Mouse (Mus musculus) gonadal fat pad, adult 2 months (tissue): ENCODE measurements around the gene Olfr71. TPM values are rescaled to one million over a fixed set of nuclear protein-coding genes. Genes with fewer than 3 reads are reported as not detected.

Experiments
- DNase-seq: peaks from one replicate; pipeline ENCODE4 v3.0.0-alpha.2; 2012; ENCODE audit warnings: low read depth
- polyA plus RNA-seq: library from polyadenylated mRNA; depleted of rRNA; stranded (reverse); fragments of >200 nt; gene quantifications from 2 replicates; pipeline ENCODE4 v1.2.3, GENCODE M21; 2012; rRNA removed

The Olfr71 gene
- polyA plus RNA-seq, 1 experiment = not detected

DNA sequence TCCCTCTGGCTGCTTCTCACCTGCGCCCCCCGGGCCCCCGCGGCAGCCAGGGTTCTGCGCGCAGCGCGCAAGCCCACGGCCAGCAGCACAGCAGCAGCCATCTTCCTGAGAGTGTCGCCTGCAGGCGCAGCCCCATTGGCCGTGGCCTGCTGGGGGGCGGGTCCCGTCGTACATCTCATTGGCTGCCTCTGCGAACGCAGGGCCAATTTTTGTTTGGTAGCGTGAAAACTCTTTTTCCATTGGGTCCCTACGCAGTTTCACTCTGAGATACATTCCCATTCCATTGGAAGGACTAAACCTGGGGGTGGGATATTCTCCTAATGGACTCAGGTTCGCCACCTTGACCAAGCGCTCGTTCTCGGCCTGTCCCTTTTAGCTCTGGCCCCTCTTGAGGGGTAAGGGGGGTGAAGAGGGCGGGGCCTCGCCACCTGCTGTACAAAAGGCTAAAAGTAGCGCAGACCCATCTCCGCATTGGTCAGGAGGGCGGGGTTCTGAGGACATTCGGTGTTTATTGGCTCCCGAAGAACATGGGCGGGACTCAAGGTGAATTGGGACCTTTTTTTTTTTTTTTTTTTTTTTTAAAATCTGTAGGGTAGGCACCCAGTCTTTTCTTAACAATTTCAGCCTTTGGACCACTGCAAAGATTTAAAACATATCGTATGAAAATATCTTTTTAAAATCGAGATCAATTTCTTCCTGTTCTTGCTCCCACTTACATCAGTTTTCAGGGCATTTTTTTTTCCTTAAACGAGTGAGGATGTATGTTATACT, 53.5 kb downstream of the Olfr71 start, which contains the start of gene Hint2:
Gene Hint2 (minus strand): TSS at position 128 of the 771 bp plus-strand sequence.
- DNase-seq = peak; percentile 86

DNA sequence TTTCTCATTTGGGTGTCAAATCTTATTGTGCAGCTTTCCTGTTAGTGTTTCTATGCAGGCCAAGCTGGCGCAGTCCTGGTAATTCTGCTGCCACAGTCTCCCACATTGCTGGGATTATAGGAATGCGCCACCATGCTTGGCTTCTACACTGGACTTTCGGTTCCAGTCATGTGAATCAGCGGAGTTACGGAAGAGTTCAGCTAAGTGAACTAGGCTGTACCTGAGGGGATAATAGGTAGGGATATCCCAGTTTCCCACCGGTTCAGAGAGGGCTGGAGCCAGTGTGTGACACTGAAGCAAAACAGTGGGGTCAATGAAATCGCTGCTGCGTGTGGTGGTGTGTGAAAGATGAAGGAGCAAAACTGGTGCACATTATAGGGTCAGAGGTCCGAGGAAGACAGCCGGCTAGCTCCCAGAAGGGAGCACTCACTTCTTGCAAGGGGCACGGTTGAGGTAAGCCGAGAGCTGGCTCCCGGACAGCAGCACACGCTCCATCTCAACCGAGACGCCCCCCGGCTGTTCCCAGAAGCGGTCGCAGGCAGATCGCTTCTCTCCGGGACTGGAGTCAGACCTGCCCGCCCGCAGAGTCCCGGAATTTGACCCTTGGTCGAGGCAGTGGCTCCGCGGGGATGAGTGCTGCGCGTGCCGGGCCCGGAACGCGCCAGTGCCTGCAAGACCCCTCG, 54.3 kb downstream of the Olfr71 start:
- DNase-seq = no peak

Other genes with a start within 250 kb of the Olfr71 start
- gene Sit1, start 226.5 kb downstream of the Olfr71 start, polyA plus RNA-seq = 0.14 TPM in 1 of 2 replicates, not detected in the other
- 184 and 241 TPM in 2 replicates for gene Ccdc107, start 217.4 kb downstream of the Olfr71 start, polyA plus RNA-seq
- 3.4 and 3.5 TPM in 2 replicates for gene Arhgef39, start 210.6 kb downstream of the Olfr71 start, polyA plus RNA-seq
- 0.22 and 0.36 TPM in 2 replicates for gene Car9, start 203.3 kb downstream of the Olfr71 start, polyA plus RNA-seq
- 85.8 and 88.1 TPM in 2 replicates for gene Tpm2, start 186.5 kb downstream of the Olfr71 start, polyA plus RNA-seq
- 58.2 and 96.1 TPM in 2 replicates for gene Creb3, start 147.9 kb downstream of the Olfr71 start, polyA plus RNA-seq
- gene Tln1, start 147.6 kb downstream of the Olfr71 start, polyA plus RNA-seq = 88.5 and 105 TPM in 2 replicates
- gene Rgp1, start 131.5 kb downstream of the Olfr71 start, polyA plus RNA-seq = 59.3 and 74.6 TPM in 2 replicates
- gene Gba2, start 131.4 kb downstream of the Olfr71 start, polyA plus RNA-seq = 17.9 and 23.9 TPM in 2 replicates
- gene Msmp, start 125.8 kb downstream of the Olfr71 start, polyA plus RNA-seq = 0.99 and 2.0 TPM in 2 replicates
- gene Npr2, start 78.3 kb downstream of the Olfr71 start, polyA plus RNA-seq = 34.7 and 35.4 TPM in 2 replicates
- gene Spag8, start 56.7 kb downstream of the Olfr71 start, polyA plus RNA-seq = 3.9 and 4.7 TPM in 2 replicates
- 120 and 130 TPM in 2 replicates for gene Hint2, start 53.8 kb downstream of the Olfr71 start, polyA plus RNA-seq
- 9.8 and 13.6 TPM in 2 replicates for gene Tmem8b, start 41.3 kb downstream of the Olfr71 start, polyA plus RNA-seq
- 0.50 and 0.77 TPM in 2 replicates for gene Fam221b, start 41.1 kb downstream of the Olfr71 start, polyA plus RNA-seq
- not detected in 2 replicates for gene Olfr70, start 9.4 kb downstream of the Olfr71 start, polyA plus RNA-seq
- 16.2 and 23.7 TPM in 2 replicates for gene Hrct1, start 16.9 kb upstream of the Olfr71 start, polyA plus RNA-seq
- 6.4 and 8.3 TPM in 2 replicates for gene Spaar, start 19.8 kb upstream of the Olfr71 start, polyA plus RNA-seq
- gene Olfr159, start 60.8 kb upstream of the Olfr71 start, polyA plus RNA-seq = not detected in 2 replicates
- not detected in 2 replicates for gene Olfr156, start 113.6 kb upstream of the Olfr71 start, polyA plus RNA-seq
- gene Olfr157, start 129.9 kb upstream of the Olfr71 start, polyA plus RNA-seq = not detected in 2 replicates
- not detected in 2 replicates for gene Olfr155, start 141.3 kb upstream of the Olfr71 start, polyA plus RNA-seq
- gene Reck, start 165.3 kb upstream of the Olfr71 start, polyA plus RNA-seq = 16.0 and 17.6 TPM in 2 replicates
- gene Glipr2, start 247.1 kb upstream of the Olfr71 start, polyA plus RNA-seq = 8.4 and 10.2 TPM in 2 replicates